Mouse (Mus musculus) left cerebral cortex, postnatal 14 days (tissue): ENCODE measurements around the gene Rmi2. TPM values are rescaled to one million over a fixed set of nuclear protein-coding genes. Genes with fewer than 3 reads are reported as not detected.
"Not testable (repeated sequence)": the region's sequence is repeated elsewhere in the genome, so short reads cannot be mapped to it uniquely, and the experiment has no call there.

ENCODE experiments used
- DNase-seq, 2 experiments: peaks; one replicate each; pipeline ENCODE4 v3.0.0; 2021 to 2022; ENCODE audit warnings: low spot score in 2 of 2, mixed read lengths in 1 of 2
- intact Hi-C: fragments of 180-260 bp; cut with DNase I; formaldehyde crosslinking; loops from one replicate; pipeline ENCODE4 v1.15.1; 2025
- total RNA-seq, 2 experiments: library from RNA; stranded (reverse); gene quantifications; 2 replicates each; pipeline ENCODE4 v1.2.3; 2021

The Rmi2 gene
- total RNA-seq, 2 experiments from 2014 or later, result 0.19 to 0.40 TPM

GRCm38 (mm10) chr16:10850905-10851304 is 16.0 kb downstream of the Rmi2 start:
- intact Hi-C loops, result no loop called here

GRCm38 (mm10) chr16:10852216-10852615 is 17.4 kb downstream of the Rmi2 start:
- DNase-seq, intact Hi-C loops: not testable (repeated sequence)

More at GRCm38 (mm10) chr16:10850905-10851304, 16.0 kb downstream of the Rmi2 start:
- no peak for DNase-seq

GRCm38 (mm10) chr16:10859726-10860245 is 24.9 kb downstream of the Rmi2 start:
- DNase-seq, result no peak
- intact Hi-C loops, result no loop called here

GRCm38 (mm10) chr16:10861408-10861807 is 26.5 kb downstream of the Rmi2 start:
- DNase-seq, result no peak
- intact Hi-C loops, result no loop called here

GRCm38 (mm10) chr16:10864833-10865591 is 30.2 kb downstream of the Rmi2 start:
- DNase-seq, result no peak
- intact Hi-C loops, result no loop called here

- intact Hi-C loops, result no loop called here
- DNase-seq, result no peak
These were observed 30.7 kb downstream of the Rmi2 start for GRCm38 (mm10) chr16:10865592-10865987.

GRCm38 (mm10) chr16:10866841-10867240 is 32.0 kb downstream of the Rmi2 start:
- no peak for DNase-seq
- intact Hi-C loops, result no loop called here

GRCm38 (mm10) chr16:10867501-10867900 is 32.6 kb downstream of the Rmi2 start:
- no peak for DNase-seq
- intact Hi-C loops, result no loop called here

GRCm38 (mm10) chr16:10867904-10868440 is 33.1 kb downstream of the Rmi2 start:
- DNase-seq, result peak; percentile 42 to 69

GRCm38 (mm10) chr16:10870969-10871368 is 36.1 kb downstream of the Rmi2 start:
- intact Hi-C loops, result loop anchor here (5.0 to 10.0 kb wide), 2 partner anchors 236 to 304 kb away; partner anchors contain the start of gene Zc3h7a

More at GRCm38 (mm10) chr16:10867904-10868440, 33.1 kb downstream of the Rmi2 start:
- intact Hi-C loops, result loop anchor here (1.0 kb wide), 1 partner anchor 298 kb away; no protein-coding TSS in a partner anchor

GRCm38 (mm10) chr16:10872825-10873360 is 38.0 kb downstream of the Rmi2 start:
- intact Hi-C loops, result loop anchor here (1.0 to 10.0 kb wide), 3 partner anchors 161 to 302 kb away; partner anchors contain the start of gene Zc3h7a
- DNase-seq, result no peak

More at GRCm38 (mm10) chr16:10870969-10871368, 36.1 kb downstream of the Rmi2 start:
- no peak for DNase-seq

GRCm38 (mm10) chr16:10873654-10874053 is 38.8 kb downstream of the Rmi2 start:
- peak; percentile 82 to 92 for DNase-seq
- intact Hi-C loops, result loop anchor here (1.0 to 10.0 kb wide), 3 partner anchors 161 to 301 kb away; partner anchors contain the start of gene Zc3h7a

GRCm38 (mm10) chr16:10878227-10878626 is 43.4 kb downstream of the Rmi2 start:
- intact Hi-C loops, result loop anchor here (5.0 to 10.0 kb wide), 2 partner anchors 69 to 297 kb away; partner anchors contain the start of gene Zc3h7a
- no peak for DNase-seq

- DNase-seq, result peak; percentile 57 to 78
- intact Hi-C loops, result loop anchor here (5.0 to 10.0 kb wide), 2 partner anchors 68 to 295 kb away; partner anchors contain the start of gene Zc3h7a
These were observed 44.6 kb downstream of the Rmi2 start for GRCm38 (mm10) chr16:10879467-10879866.

GRCm38 (mm10) chr16:10881231-10881962 is 46.5 kb downstream of the Rmi2 start:
- intact Hi-C loops, result loop anchor here (5.0 kb wide), 1 partner anchor 46 kb away; no protein-coding TSS in a partner anchor
- DNase-seq, result no peak

GRCm38 (mm10) chr16:10887436-10887835 is 52.6 kb downstream of the Rmi2 start:
- intact Hi-C loops, result no loop called here

GRCm38 (mm10) chr16:10890363-10890762 is 55.5 kb downstream of the Rmi2 start:
- DNase-seq, result no peak
- intact Hi-C loops, result no loop called here

More at GRCm38 (mm10) chr16:10887436-10887835, 52.6 kb downstream of the Rmi2 start:
- no peak for DNase-seq

GRCm38 (mm10) chr16:10893161-10893560 is 58.3 kb downstream of the Rmi2 start:
- DNase-seq, result no peak
- intact Hi-C loops, result no loop called here

GRCm38 (mm10) chr16:10895906-10896305 is 61.0 kb downstream of the Rmi2 start:
- no peak for DNase-seq
- intact Hi-C loops, result no loop called here
